Mouse (Mus musculus) 3T3-L1 (cell line): ENCODE measurements around the gene Olfr545.
A peak's percentile ranks its signal among the peaks of the same experiment; 100 is the strongest.

ENCODE experiments used
- DNase-seq: peaks from one replicate; pipeline ENCODE4 v3.0.0-alpha.2; 2015; ENCODE audit warnings: low read depth, low spot score

The Olfr545 gene

GRCm38 (mm10) chr7:102479368-102480078 is 19.9 kb downstream of the Olfr545 start:
- peak; percentile 72 for DNase-seq

GRCm38 (mm10) chr7:102478926-102479325 is 20.4 kb downstream of the Olfr545 start:
- no peak for DNase-seq

DNA sequence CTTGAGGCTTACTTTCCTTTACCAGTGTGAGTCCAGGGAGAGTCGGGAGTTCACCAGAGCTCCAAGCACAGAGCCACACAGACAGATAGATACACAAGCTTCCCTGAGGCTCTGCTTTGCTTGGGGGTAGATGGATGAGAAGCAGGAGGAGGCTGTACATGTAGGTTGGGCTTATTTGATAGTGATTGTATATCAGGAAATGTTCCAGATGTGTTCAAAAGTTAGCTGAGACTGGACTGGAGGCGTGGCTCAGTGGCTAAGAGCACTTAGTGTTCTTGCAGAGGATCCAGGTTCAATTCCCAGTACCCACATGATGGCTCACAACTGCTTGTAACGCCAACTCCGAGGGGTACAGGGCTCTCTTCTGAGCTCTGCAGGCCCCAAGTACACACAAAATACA is 20.9 kb downstream of the Olfr545 start:
- DNase-seq, result peak; percentile 24

DNA sequence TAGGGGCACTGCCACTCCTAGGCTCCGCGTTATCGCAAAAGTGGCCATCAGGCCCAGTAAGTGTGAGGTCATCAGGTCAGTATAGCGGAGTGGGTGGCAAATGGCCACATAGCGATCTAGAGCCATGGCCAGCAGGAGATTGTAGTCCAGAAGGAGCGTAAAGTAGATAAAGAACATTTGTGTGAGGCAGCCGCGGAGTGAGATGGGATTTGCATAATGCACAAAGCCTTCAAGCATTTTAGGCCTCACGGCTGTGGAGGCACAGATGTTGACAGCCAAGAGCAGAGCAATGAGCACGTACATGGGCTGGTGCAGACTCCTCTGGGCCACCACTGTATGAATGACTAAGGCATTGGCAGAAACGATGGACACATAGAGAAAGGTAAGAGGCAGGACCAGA is 22.0 kb downstream of the Olfr545 start:
- DNase-seq, result no peak

DNA sequence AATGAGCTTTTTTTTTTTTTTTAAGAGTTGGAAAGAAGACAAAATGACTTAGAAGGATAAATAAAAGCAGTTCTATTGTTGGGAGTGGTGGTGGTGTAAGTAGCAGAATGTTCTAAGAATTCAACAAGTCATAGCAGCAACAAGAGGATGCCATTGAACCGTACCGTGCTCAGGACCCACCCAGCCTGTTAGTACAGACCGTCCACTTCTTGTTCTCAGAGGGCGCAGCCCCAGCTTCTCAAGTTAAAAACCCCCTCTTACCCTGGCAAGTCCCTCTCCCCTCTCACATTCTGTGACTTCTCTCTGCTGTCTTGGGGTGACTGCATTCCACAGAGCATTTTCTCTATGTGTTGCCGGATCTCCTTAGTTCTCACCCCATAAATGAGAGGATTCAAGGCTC is 22.8 kb downstream of the Olfr545 start:
- no peak for DNase-seq

GRCm38 (mm10) chr7:102472675-102473074 is 26.7 kb downstream of the Olfr545 start:
- no peak for DNase-seq

DNA sequence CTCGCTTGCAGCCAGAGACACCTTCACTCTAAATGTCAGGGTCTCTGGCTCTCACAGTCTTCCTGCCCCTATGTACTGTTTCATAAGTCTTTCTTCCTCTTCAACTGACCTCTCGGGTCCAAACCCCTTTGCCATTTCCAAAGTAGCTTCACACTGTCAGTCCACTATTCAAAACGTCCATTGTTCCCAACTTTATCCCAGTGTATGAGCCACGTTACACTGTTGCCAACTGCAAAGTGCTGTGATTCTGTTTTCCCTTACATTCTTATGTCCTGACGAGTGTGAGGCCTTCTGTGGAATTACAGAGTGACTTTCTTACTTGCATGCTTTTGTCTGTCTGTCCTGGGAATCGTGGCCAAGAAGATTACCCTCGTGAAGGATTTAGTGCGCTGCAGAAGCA is 31.8 kb downstream of the Olfr545 start:
- DNase-seq, result no peak

DNA sequence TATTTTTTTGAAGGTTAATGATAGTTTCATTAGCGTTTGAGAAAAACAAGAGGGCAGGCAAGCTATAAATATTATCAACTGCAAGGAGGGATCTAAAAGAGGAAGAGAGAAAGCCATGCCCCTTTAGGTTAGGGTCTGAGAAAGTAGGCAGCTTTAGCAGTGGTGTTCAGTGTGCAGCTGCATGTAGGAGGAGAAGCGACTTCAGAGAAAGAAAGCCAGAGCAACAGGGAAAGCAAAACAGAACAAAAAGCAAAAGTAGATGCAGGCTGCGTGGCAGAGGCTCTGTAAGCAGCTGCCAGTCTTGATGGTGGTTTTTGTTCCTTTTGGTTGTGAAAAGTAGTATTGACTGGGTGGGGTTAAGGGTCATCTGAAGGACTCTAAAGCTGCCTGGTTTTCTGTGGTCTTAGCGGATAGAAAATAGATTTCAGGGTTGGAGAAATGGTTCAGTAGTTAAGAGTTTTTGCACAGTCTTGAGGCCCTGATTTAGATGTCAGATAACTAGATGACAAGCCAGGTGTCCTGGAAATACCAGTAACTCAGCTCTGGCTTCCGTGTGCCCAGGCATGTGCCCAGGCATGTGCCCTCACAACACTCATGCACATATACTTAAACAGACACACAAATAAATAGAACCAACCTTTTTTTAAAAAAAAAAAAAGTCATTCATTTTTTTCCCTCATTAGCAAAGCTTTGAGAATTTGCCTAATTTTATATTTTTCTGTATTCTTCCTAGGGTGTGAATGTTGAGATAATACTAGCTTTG is 40.6 kb downstream of the Olfr545 start:
- no peak for DNase-seq

GRCm38 (mm10) chr7:102446438-102446837 is 52.9 kb downstream of the Olfr545 start:
- no peak for DNase-seq

GRCm38 (mm10) chr7:102444301-102444700 is 55.1 kb downstream of the Olfr545 start:
- DNase-seq, result peak; percentile 55

DNA sequence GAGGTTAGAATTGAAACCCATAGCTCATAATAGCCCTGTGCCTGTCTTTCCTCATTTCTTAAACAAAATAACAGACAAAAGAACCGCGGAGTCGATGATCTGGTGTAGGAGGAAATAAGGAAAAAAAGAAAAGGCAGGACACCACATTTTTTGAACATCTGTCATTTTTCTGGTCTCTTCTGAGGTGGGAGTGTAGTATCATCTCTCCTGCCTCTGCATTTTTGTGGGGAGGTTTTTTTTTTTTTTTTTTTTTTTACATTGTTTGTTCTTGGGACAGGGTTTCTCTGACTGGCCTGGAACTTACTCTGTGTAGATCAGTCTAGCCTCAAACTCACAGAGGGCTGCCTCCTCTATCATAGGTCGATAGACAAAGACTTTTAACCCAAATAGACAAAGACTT is 56.9 kb downstream of the Olfr545 start:
- peak; percentile 28 for DNase-seq

DNA sequence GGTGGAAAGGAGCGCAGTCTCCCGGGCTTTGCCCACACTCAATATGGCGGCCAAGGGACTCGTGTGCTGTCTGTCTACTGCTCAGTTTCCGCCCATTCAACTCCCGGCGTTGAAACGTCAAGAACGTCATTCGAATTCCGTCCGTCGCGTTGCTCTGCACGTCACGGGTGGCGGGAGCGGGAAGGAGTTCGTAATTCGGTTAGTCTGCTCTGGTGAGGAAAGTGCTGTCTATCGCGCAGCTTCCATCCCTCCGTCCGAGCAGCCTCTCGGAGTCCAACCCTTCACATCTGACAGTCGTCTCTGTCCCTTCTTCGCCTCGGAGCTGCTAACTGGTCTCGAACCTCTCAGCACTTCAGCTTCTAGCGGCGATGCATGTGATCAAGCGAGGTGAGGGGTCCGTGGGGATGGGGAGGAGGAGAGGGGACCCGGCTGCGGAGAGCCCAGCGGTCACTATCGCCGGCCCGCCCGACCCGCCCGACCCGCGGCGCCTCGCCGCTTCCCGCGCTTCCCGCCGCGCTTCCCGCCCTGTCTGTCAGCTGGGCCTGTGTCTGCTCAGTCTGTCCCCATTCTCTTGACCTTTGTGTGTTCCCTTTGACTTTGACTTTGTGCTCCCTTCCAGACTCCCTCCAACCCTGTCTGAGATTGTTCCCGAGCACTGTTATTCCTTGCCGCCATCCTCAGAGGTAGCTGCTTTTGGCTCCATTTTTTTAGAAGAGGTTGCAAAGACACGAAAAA is 57.5 kb downstream of the Olfr545 start, which contains the start of gene Rrm1:
TSS of gene Rrm1 (plus strand) at position 39 of the 735 bp plus-strand sequence.
- DNase-seq, result peak; percentile 98
